Mouse (Mus musculus): ENCODE results near the gene Zfp57.
"Not testable (repeated sequence)": the region's sequence is repeated elsewhere in the genome, so short reads cannot be mapped to it uniquely, and the experiment has no call there.

The Zfp57 gene

DNA sequence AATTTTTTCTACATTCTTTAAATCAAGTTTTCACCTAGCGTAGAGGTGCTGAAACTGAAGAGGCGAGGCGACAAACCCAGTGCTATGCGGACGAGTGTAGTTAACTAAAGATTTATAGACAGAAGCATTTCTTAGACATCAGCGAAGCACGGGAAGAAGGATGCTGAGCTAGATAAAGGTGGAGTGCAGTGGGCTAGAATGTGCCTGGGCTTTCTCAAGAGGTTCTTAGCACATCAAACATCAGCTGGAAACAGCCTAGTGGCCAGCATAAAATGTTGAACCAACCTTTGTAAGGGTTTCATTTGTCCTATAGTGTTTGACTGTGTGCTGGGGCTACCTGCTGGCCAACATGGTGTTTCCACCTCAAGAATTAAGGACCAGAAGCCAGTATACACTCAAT lies at the start of gene Zfp57:
Gene Zfp57 (plus strand): TSS at position 301 of the 400 bp plus-strand sequence.
- in situ Hi-C loops (cut with MboI, MseI), result no loop called here

GRCm38 (mm10) chr17:36952631-36953030 lies 48.3 kb upstream of the Zfp57 start:
- in situ Hi-C loops (cut with MboI, MseI), result loop anchor here (5.0 kb wide), 2 partner anchors 75 to 680 kb away; partner anchors contain the start of gene Trim39 (in 1 of the 2)

- in situ Hi-C loops (cut with MboI, MseI), result loop anchor here (5.0 kb wide), 2 partner anchors 74 to 681 kb away; partner anchors contain the start of gene Trim39 (in 1 of the 2)
Observed at GRCm38 (mm10) chr17:36953062-36953461, 47.9 kb upstream of the Zfp57 start.

- in situ Hi-C loops (cut with MboI, MseI), result no loop called here
Observed at GRCm38 (mm10) chr17:36957999-36958743, 42.8 kb upstream of the Zfp57 start, which contains the start of the genes Znrd1 and Znrd1as. TSS of gene Znrd1 (minus strand) at chr17:36958559. TSS of gene Znrd1as (plus strand) at chr17:36958592.

DNA sequence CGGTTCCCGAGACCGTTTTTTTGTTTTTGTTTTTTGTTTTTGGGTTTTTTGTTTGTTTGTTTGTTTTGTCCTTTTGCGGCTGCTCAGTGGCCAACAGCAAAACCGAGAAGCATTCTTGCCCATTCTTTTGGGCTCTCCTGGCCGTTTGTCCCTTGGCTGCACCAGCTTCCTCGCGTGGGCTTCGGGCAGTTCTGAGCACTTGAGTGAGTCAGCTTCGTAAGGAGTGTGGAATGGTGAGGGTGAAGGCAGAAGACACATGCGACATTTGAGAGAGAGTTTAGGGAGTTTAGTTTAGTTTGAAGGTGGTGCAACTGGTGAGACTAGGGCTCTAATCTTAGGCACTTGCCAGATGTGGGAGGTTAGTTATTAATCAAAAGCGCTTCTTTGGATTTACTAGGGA lies 42.1 kb upstream of the Zfp57 start:
- in situ Hi-C loops (cut with MboI, MseI), result no loop called here

- in situ Hi-C loops (cut with MboI, MseI), result no loop called here
Observed at GRCm38 (mm10) chr17:36961125-36961524, 39.8 kb upstream of the Zfp57 start.

GRCm38 (mm10) chr17:36966875-36967274 lies 34.1 kb upstream of the Zfp57 start:
- in situ Hi-C loops (cut with MboI, MseI), result loop anchor here in 1 of 2 experiments (5.0 kb wide), 1 partner anchor 80 kb away; the partner anchor contains the start of gene Gabbr1

DNA sequence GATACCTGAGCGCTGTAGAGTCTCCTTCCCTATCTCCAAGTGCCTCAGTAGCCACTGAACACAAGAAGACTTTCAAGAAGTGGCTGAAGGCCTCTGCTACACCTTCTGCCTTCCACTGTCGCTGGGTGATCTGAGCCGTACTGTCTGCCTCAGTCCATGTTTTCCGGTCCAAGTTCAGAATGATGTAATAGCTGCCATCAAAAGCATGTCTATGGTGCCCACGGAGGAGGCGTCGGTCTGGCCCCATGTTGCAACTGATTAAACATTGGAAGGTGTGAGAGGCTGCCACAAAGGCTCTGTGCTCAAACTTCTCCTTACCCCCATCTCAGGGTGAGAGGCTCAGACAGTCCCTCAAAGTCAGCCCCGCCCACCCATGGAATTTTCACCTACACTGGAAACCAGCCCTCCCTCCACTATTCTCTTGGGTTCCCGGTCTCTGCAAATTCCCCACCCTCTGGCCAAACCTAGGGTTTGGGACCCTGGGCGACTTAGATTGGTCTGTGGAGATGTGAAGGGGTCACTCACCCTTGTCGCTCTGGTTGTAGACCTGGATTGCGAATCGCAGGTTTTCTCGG lies 30.6 kb upstream of the Zfp57 start:
- in situ Hi-C loops (cut with MboI, MseI), result no loop called here

- in situ Hi-C loops (cut with MboI, MseI), result no loop called here
Observed at GRCm38 (mm10) chr17:36971172-36971850, 29.7 kb upstream of the Zfp57 start.

DNA sequence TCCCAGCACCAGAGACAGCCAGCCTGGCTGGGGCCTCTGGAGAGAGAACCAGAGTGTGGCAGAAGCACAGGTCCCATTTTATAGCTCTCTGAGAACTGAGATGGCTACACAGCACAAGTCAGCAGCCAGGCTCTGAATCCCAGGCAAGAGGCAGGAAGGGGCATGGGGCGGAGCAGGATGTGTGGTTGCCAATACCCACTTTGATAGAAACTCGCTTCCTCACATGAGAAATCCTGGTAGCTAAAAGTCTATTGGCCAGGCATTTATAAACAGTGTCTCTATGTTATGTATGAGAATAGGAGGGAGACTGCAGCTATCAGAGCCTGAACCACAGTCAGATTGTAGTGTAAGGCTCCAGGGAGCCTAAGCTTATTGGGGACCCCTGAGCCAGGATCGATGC lies 28.2 kb upstream of the Zfp57 start:
- in situ Hi-C loops (cut with MboI, MseI), result no loop called here

DNA sequence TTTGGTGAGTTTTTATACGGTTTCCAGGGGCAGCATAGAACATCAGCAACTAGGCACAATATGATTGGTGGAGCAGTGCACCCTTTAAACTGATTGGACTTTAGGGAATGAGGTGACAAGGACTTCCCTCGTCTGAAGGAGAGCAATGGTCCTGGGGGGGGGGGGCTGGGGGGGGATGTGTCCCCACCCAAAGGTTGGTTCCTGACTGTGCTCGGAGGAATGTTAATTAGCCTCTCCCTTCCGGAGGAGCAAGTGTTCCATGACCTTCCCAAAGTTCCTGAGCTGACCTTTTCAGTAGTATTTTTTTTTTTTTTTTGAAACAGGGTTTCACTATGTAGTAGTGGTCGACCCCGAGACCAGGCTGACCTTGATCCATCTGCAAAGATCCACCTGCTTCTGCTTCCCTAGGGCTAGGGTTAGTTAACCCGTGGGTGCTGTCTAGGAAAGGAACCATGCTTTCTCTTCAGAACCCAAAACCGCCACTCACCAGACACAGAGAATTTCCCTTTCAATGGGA lies 27.6 kb upstream of the Zfp57 start:
- in situ Hi-C loops (cut with MboI, MseI), result no loop called here

- in situ Hi-C loops (cut with MboI, MseI), result no loop called here
Observed at GRCm38 (mm10) chr17:36981221-36981813, 19.6 kb upstream of the Zfp57 start, which contains the start of gene 2410137M14Rik. TSS of gene 2410137M14Rik (minus strand) at chr17:36981237.

- in situ Hi-C loops (cut with MboI, MseI), result no loop called here
Observed at GRCm38 (mm10) chr17:36981845-36982244, 19.1 kb upstream of the Zfp57 start.

- in situ Hi-C loops (cut with MboI, MseI), result no loop called here
Observed at GRCm38 (mm10) chr17:36982253-36983155, 18.5 kb upstream of the Zfp57 start.

DNA sequence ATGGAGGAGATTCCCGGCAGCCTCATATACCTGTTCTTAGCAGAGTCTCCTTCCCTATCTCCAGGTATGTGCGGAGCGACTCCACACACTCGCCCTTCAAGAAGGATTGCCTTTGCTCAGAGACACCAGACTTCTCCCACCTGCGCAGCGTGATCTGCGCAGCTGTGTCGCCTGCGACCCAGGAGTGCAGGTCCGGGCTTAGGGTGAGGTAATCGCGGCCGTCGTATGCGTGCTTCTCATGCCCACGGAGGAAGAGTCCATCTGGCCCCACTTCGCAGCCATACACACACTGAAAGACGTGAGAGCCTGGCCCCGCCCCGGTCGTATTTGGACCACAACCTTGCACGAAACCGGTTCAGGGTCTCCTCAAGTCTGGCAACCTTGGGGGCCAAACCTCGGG lies 12.5 kb upstream of the Zfp57 start:
- in situ Hi-C loops (cut with MboI, MseI), result no loop called here

- in situ Hi-C loops (cut with MboI, MseI), result no loop called here
Observed at GRCm38 (mm10) chr17:36989437-36989836, 11.5 kb upstream of the Zfp57 start, which contains the start of gene H2-M5. TSS of gene H2-M5 (minus strand) at chr17:36989537.

DNA sequence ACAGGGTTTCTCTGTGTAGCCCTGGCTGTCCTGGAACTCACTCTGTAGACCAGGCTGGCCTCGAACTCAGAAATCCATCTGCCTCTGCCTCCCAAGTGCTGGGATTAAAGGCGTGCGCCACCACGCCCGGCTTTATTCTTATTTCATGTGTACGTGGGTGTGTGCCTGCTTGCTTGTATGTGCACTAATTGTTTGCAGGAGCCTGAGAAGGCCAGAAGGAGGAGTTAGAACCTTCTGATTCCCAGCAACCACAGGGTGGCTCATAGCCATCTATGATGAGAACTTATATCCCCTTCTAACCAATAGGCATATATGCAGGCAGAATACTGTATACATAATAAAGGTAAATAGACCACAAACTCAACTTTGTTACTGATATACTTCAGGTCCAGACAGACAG lies 10.3 kb upstream of the Zfp57 start:
- in situ Hi-C loops (cut with MboI, MseI), result not testable (repeated sequence)

- in situ Hi-C loops (cut with MboI, MseI), result no loop called here
Observed at GRCm38 (mm10) chr17:36992336-36993104, 8.4 kb upstream of the Zfp57 start.

DNA sequence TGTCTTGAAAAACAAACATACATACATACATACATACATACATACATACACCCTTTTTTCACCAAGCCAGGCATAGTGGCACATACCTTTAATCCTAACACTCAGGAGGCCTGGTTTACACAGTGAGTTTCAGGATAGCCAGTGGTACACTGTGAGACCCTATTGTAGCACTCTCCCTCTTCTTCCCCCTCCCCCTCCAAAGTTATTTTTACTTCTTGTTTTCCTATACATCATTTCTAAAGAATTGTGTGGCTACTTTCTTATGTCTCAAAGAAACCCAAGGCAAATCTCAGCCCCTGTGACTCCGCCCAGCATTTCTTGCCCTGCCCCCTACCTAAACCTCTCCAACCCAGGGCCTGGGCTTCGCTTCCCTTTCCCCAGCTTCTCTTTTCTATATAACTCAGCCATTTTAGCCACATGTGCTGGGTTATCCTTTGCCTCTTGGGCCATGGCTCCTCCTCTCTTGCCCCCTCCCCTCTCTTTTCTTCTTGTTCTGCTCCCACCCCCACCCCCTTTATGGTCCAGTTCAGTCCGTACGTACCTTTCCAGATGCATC lies 7.1 kb upstream of the Zfp57 start:
- in situ Hi-C loops (cut with MboI, MseI), result no loop called here

All from T-helper 17 cell (primary cell).